Mouse (Mus musculus) CD4-positive, CD25-positive, alpha-beta regulatory T cell, adult 4 months (primary cell): ENCODE results near the gene Htr2c. TPM values are rescaled to one million over a fixed set of nuclear protein-coding genes. Genes with fewer than 3 reads are reported as not detected.

Experiments
- ATAC-seq: one replicate; pipeline ENCODE4 v1.8.0; 2017
- polyA plus RNA-seq, 2 experiments: library from polyadenylated mRNA; unstranded; fragments of 100-300 nt; shearing (Covaris generic); gene quantifications; one replicate each; pipeline ENCODE4 v1.2.1; 2017

Gene Htr2c
- not detected for polyA plus RNA-seq

DNA sequence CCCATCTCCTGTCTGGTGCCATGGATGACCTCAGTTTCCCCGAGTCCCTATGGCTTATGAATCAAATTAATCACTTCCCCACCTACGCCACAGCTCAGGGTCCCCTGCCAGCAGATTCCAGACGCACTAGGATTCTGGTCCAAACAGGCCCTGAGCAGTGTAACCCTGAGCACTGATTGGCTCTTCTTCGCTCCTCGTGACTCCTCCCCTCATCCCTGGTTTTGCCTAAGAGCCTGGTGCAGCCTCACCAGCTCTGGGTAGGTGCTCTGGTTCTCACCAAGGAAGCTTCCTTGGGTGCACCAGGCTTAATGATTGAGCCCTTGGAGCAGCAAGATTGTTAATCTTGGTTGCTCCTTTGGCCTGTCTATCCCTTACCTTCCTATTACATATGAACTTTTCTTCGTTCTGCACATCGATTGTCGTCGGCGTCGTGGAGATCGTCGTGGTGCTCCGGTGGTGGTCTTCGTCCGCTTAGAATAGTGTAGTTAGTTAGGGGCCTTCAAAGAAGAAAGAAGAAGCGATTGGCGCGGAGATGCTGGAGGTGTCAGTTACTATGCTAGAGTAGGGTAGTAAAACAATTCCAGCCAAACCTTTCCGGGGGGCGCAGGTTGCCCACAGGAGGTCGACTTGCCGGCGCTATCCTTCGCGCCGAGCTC, at the start of gene Htr2c:
Gene Htr2c, plus strand, starts transcription at position 256 of the 656 bp plus-strand sequence.
- no peak for ATAC-seq

DNA sequence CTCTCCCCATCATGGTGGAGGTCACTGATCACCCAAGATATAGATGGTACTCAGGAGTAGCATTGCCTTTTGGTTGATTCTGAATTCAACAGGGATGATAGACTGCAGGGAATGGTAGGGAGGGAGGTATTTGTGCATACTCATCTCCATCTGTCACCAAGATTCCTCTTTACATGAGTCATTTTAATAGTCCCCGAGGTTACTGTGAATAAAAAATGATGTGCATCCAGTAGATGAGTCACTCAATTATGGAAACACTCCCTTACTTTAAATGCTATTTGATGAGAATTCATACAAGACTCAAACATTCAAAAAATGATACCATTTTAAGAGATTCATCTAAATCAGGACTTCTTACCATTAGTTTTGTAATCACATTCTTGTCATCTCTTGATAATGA, 34.1 kb upstream of the Htr2c start:
- ATAC-seq, result no peak

DNA sequence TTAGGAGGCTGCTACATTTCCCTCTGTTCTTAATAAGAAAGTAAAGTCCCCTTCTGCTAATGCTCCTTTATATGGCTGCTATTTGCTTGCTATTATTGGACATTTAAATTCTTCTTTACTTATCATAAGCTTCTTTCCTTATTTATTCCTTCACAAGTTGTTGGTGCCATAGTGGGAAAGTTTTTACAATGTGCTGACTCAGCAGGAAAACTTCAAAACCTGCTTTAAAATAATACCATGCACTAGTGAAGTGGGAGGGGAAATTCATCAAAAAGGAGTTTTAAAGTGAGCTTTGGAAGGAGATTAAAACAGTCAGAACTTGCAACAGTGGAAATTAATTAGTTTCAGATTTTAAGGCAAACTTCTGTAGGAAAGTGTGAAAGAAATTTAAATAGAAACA, 26.0 kb upstream of the Htr2c start:
- ATAC-seq, result no peak

DNA sequence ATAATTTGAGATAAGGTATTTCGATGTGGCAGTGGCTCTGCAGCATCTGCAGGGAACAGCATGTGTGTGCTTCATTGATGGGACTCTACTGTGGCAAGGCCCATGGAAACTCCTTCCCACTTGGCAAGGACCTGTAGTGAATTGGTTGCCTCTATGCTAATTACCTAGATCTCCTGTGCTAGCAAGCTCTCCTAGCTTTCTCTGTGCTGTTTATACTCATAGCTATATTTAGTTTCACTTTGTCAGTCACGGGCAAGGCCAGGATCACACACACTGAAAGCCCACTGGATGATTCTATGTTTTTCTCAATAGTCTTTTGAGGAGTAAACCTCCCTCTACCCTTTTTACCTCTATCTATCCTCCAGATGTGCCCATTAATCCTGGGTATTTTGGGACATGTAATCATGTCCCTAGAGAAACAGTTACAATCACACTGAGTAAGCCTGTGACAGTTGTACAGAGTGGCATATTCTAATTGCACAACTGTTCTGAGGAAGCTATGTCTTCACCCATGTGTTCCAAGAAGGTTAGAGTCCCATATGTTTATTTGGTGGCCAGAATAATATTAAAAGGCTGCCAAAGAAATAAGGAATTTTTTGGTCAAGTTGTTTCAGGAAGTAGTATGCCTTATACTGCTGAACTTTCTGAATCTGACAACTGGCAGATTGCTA, 16.0 kb upstream of the Htr2c start:
- no peak for ATAC-seq

DNA sequence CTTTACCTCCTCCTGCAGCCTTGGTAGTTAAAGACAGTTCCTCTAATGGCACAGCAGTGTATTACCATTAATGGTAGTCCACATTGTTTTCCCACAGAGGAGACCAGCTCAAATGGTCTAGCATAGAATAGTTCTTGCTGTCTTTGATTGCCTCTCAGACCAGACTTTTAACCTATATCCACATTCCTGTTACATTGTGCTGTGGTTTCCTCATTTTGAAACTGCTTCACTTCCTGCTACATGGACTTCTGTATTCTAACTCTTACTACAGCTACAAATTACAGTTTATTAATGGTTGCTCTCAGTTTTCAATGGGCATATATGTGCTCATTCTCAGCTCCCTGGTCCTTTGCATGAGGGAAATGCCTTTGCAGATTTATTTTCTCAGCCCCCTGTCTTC, 15.3 kb upstream of the Htr2c start:
- no peak for ATAC-seq

DNA sequence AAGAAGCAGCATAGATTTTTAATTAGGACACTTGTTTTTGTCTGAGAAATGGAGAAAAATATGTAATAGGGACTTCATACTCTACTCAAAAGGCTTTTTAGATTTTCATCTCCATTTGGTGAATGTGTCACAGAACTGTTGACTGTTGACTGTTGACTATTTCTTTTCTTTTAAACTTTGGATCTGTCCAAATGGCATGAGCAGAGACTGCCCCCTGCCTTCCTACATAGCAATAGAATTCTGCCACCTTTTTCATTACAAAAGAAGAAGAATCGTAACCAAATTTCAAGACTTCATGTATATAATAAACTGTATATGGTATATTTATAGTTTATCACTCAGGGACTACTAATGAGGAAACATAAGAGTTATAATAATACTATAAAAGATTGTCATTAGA, 3.7 kb upstream of the Htr2c start:
- no peak for ATAC-seq

DNA sequence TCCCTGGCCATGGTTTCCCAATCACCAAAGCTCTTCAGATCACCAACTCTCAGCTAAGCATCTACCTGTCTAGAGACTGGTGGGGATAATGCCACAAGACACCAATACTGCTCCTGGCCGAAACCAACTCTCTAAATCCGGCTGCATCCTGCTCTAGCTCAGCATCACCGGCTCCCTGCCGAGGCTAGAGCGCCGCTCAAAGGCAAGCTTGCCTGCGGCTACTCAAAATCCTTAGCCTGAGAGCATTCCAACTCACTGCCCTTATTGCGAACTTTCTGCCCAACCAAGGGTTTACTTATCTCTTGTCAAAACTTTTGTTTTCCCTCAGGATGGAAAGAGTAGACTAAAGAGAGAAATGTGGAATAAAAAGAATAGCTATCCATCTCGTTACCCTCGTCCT, 2.4 kb upstream of the Htr2c start:
- no peak for ATAC-seq

DNA sequence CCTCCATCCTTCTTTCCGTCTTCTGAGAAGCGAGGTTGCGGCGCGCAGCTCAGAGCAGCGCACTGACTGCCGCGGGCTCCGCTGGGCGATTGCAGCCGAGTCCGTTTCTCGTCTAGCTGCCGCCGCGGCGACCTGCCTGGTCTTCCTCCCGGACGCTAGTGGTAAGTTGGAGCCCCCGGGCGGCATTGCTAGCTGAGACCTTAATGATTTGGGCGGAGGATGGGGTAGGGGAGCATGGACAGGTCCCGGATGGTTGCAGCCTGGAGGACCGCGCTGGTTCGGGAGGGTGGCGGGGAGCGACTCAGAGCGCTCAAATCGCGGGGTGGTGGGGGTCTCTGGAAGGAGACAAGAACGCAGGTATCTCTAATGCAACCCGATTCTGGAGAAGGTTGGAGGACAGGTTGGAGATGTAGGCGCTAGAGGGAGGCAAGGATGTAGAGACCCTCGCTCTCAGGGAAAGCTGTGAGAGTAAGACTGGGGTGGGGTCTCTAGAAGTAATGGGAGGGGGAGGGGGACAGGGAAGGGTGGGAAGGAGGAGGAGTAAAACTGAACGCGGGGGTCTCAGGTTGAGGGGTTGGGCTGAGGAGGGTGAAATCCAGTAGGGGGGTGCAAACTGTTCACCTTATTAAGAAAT, 718 bp downstream of the Htr2c start:
- no peak for ATAC-seq

DNA sequence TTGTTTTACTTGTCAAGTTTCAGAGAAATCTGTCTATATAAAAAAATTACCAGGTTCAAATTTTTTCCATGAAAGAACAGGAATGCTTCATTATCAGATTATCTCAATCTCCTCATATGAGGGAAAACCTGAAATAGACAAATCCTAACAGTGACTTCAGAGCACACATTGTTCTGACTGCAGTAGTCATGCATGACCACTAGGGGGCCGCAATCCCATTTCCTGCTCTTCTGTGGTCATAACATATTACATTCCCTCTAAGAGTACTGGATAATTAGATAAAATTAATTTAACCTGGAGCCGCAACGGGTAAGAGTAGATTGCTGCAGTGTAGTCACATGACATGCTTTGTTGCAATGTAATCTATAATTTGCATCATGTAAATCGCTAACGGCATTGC, 17.6 kb downstream of the Htr2c start:
- no peak for ATAC-seq

DNA sequence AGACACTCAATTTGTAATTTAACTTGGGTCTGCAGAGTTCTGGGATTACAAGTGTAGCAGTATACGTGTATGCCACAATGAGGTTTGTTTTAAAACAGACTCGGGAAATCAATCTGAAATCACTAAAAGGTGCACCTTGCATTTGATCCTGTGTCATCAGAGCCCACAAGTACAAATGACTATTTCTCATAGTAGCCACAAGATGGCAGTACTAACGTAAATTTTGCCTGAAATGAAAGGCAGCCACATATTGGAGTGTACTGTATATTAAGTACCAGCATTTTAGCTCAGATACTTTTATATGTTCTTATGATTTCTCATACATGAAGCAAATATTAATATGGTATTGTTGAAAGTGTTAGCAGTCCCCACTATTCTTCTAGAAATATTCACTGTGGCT, 93.4 kb downstream of the Htr2c start:
- no peak for ATAC-seq

DNA sequence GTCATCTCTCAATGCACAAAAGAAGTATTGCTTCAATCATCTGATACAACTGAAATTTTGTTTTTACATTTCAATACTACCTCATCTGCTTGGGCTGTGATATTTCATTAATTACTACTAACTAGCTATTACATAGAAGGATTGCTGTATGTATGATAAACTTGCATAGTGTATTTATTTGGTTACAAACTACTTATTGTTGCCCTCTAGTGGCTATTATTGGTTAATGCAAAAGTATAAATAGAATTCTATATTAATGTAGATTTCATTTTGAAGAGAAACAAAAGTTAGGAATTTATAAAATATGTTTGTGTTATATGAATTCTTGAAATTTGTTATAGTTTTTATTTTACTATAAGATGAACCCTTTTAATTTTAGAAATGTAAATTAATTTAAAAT, 109.3 kb downstream of the Htr2c start:
- no peak for ATAC-seq

DNA sequence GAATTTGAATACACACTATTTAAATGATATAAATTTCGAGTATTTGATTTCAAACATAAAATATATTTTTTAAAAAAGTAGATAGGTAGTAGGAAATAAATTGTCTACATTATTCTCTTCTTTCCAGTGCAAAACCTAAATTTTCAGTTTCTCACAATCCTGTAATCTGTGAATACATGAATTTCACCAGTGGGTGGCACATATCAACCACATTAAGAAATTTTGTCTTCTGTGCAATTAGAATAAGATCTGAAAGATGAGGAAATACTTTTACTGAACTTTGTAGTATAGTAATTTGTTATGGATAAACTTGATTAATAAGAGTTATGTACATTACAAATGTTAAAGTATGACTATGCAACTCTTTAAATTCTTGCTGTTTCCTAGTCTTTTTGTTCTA, 156.8 kb downstream of the Htr2c start:
- no peak for ATAC-seq

DNA sequence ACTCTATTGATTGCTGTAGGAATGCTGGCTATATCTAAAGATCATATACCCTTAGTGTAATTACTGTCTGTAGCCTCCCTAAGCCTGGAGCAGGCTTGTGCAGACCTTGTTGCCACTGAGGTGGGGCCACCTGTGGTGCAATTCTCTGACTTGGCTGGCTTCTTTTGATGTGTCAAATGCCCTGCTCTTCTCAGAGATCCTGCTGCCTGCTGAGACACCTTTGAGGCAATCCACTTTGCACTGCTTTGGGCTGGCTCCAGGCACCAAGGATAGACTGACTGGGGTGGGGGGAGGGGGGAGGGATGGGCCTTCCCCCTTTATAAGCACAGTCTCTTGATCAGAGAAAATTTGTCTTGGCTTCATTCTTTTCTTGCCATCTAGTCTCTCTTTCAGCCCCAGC, 252.9 kb downstream of the Htr2c start:
- ATAC-seq, result no peak

DNA sequence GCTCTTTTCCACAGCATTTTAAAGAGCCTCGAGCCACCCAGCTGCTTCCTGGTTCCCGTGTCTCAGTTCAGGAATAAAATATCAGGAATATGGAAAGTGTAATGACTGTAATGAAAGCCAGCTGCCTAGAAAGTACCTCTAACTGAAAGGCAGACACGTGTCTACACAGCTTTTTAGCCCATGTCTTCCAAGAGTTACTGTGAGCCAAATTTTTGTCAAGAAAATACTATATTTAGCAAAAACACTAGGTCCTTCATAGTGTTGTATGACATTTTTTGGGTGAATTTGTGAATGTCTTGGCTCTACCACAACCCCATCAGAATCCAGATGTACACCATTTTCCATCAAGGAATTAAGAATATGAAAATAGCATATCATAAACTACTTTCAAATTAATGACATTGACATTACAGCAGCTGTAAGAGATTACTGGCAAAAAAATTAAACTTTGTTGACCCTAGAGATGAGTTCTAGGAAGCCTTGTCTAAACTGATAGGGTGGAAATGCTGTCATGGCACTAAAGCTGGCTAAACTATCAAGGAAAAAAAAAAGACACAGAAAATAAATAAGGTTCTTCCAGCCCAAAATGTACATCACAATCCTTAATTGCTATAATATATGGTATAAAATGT, 255.2 kb downstream of the Htr2c start:
- no peak for ATAC-seq

DNA sequence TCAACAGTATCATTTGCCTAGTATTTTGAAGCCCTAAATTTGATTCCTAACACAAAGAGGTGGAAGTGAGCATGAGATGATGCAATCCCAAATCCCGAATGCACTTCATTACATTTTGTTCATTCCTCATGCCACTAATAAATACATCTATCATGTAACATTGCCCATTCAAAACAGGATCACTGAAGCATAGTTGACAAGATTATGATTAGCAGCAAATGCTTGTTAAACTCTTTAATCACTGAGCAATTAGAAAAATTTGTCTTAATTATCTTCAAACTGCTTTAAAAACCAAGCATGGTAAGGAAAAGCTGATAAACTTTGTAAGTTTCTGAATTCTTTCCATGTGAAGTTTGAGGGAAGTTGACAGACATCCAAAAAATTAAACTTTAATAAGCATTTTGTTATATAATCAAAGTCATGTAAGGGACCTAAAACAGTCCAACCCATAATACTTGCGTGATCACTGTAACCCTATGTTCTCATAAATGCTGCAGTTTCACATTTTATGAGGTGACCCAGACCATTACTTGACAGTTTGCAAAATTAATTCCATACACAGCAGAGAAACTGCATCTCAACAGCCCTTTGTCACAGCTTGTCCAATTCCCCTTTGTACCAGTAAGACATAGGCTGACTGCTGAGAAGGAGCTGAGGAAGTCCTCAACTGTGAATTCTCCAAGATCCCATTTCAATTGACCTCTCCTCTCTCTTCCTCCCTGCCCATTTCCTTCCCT, 276.7 kb downstream of the Htr2c start:
- no peak for ATAC-seq
